Mouse (Mus musculus): Measurements from ENCODE around the gene Gm7982. TPM values are rescaled to one million over a fixed set of nuclear protein-coding genes. Genes with fewer than 3 reads are reported as not detected.

Gene Gm7982
- not detected for polyA plus RNA-seq (2014; fragmentation: Illumina TruSeq; extraction: RNeasy Lipid Tissue Mini Kit (QIAGEN cat#74804))

DNA sequence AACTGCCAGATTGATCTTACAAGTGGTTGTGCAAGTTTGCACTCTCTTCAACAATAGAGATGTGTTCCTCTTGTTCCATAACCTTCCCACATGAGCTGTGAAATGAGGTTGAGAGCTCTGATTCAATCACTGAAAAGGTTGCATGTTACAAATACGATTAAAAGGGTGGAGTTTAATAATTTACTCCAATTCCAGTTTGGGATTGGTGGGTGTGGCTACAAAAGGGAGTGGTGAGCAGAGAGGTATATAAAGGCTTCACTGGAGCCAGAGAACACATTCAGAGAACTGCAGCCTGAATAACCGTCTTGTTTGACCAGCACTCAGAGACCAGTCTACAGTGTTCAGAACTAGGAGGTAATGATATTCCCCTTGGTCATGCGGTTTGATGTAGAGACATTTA is at the start of gene Gm7982:
TSS of gene Gm7982 (plus strand) at position 301 of the 400 bp plus-strand sequence.

GRCm38 (mm10) chr5:95736073-95736472 is 5.7 kb upstream of the Gm7982 start, which contains the start of gene Gm7978:
TSS of gene Gm7978 (minus strand) at chr5:95736173.

GRCm38 (mm10) chr5:95775690-95776089 is 33.9 kb downstream of the Gm7982 start, which contains the start of gene E330014E10Rik:
TSS of gene E330014E10Rik (plus strand) at chr5:95775990.

Other genes starting within 250 kb of the Gm7982 start
- 0.37 TPM for gene Gm3286, start 231.3 kb upstream of the Gm7982 start, polyA plus RNA-seq (2014; fragmentation: Illumina TruSeq; extraction: RNeasy Lipid Tissue Mini Kit (QIAGEN cat#74804))
- not detected for gene Gm7971, start 147.1 kb upstream of the Gm7982 start, polyA plus RNA-seq (2014; fragmentation: Illumina TruSeq; extraction: RNeasy Lipid Tissue Mini Kit (QIAGEN cat#74804))
- gene Gm7978, start 5.8 kb upstream of the Gm7982 start, polyA plus RNA-seq (2014; fragmentation: Illumina TruSeq; extraction: RNeasy Lipid Tissue Mini Kit (QIAGEN cat#74804)) = not detected
- gene E330014E10Rik, start 34.0 kb downstream of the Gm7982 start, polyA plus RNA-seq (2014; fragmentation: Illumina TruSeq; extraction: RNeasy Lipid Tissue Mini Kit (QIAGEN cat#74804)) = 14.3 TPM
- 18.3 TPM for gene Cxcl13, start 214.9 kb downstream of the Gm7982 start, polyA plus RNA-seq (2014; fragmentation: Illumina TruSeq; extraction: RNeasy Lipid Tissue Mini Kit (QIAGEN cat#74804))

Measured in ovary, adult 10 weeks (tissue).